Mouse (Mus musculus) heart, adult 9 months (tissue): ENCODE results near the gene Ptprn2.

Experiments
- DNase-seq, 2 experiments: peaks; one replicate each; pipeline ENCODE4 v3.0.0; 2022; ENCODE audit warnings: low spot score in 2 of 2

Gene Ptprn2

GRCm38 (mm10) chr12:117318229-117318628, 832.7 kb downstream of the Ptprn2 start:
- DNase-seq, result no peak

- DNase-seq, result no peak
Observed at GRCm38 (mm10) chr12:117323017-117323416, 837.5 kb downstream of the Ptprn2 start.
